Mouse (Mus musculus): ENCODE data around the gene Ddx27.

The Ddx27 gene

DNA sequence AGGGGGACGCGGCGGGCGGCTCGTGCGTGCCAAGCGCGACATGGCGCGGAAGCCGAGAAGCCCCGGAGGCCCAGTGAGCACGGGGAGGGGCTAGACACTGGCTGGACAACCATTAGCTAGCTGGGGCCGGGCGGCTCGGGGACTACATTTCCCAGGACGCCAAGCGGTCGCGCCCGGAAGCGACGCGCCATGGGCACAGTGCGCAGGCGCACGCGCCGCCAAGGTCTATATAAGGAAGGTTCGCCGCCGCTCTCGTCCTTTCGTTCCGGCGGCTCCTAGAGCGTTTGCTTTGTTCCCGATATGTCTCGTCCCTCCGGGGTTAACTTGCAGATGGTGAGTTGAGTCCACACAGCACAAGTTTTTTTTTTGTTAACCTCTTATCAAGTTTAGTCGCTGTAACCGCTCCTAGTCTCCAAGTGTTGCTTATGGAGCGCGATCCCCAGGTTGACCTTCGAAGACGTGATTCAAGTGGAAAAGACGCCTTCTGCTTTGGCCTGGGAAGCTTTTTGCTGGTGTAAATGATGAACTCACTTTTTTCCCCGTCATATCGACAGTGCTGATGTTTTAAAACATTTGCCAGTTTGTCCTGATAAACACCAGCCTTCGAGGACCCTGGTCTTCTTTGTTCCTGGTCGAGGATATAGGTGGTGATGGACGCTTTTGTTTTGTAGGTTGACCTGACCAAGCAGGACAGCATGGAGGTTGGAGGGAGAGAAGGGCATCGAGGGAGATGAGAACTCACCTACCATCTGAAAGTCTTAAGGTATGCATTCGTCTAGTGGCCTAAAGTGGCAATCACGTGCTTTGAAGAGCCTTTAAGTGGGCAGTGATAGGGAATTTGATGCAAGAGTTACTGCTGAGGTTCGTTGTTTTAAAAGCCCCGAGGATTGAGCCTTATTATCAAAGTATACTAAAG lies 48.2 kb downstream of the Ddx27 start, which contains the start of gene Znfx1:
Znfx1 (minus strand) TSS at position 51 of the 916 bp plus-strand sequence.
- DNase-seq (ENCODE audit: low read depth, low spot score): peak; percentile 93

DNA sequence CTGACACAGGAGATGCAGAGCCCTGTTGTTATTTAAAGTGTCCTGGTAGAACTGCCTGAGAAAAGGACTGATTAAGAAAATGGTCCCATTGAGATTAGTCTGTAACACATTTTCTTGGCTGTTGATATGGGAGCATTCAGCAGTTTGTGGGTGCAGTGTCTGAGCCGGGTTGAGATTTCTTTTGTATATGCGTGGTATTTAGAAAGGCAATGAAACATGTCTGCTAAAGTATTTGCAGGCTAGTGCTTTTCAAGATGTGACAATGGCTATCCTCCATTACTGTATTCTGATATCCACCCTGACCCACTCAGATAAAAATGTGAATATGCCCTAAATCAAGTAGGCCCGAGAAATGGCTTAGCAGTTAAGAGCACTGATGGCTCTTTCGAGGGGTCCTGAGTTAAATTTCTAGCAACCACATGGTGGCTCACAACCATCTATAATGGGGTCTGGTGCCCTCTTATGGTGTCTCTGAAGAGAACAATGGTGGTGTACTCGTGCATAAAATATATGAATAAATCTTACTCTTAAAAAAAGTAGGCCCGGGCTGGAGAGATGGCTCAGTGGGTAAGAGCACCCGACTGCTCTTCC lies 49.0 kb downstream of the Ddx27 start:
- no peak for DNase-seq (ENCODE audit: low read depth, low spot score)

DNA sequence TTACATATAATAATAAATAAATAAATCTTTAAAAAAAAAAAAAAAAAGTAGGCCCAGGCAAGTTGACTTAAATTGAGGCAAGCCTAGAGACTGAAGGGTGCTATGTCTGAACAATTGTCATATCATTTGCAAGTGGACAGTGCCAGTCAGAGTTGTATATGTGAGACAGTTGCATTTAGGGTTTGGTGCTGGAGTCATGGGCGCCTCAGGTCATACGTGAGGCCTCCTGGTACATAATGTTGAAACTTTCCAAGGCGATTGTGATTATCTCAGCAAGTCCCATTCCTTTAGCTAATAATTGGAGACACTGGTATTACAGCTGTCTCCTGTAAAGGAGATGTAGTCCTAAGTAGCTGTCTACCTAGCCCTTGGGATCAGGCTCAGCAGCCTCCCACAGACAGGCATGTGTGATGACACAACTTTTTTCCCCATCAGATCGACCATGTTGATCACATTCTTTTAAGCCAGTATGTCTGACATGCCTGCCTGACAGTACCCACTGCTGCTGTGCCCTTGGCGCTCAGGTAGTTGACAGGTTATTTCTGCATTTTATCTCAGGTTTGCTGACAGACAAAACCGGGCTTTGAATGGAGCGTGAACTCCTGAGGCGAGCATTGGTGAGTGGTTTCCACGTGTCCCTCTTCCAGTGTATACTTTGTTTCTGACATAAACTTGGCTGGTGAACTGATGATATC lies 49.8 kb downstream of the Ddx27 start:
- no peak for DNase-seq (ENCODE audit: low read depth, low spot score)

DNA sequence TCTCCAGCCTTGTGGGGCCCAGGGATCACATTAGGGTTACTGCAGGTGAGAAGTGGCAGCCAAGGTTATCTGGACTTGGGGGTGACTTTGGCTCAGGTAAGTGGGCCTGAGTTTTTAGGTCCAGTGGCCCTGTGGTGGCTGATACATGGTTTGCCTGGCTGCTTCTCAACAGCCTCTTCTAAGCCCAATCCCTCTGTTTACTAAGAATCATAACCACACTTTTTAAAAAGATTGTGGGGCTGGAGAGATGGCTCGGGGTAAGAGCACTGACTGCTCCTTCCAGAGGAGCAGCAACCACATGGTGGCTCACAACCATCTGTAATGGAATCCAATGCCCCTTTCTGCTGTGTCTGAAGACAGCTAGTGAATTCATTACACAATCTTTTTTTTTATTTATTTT lies 51.0 kb downstream of the Ddx27 start:
- no peak for DNase-seq (ENCODE audit: low read depth, low spot score)

DNA sequence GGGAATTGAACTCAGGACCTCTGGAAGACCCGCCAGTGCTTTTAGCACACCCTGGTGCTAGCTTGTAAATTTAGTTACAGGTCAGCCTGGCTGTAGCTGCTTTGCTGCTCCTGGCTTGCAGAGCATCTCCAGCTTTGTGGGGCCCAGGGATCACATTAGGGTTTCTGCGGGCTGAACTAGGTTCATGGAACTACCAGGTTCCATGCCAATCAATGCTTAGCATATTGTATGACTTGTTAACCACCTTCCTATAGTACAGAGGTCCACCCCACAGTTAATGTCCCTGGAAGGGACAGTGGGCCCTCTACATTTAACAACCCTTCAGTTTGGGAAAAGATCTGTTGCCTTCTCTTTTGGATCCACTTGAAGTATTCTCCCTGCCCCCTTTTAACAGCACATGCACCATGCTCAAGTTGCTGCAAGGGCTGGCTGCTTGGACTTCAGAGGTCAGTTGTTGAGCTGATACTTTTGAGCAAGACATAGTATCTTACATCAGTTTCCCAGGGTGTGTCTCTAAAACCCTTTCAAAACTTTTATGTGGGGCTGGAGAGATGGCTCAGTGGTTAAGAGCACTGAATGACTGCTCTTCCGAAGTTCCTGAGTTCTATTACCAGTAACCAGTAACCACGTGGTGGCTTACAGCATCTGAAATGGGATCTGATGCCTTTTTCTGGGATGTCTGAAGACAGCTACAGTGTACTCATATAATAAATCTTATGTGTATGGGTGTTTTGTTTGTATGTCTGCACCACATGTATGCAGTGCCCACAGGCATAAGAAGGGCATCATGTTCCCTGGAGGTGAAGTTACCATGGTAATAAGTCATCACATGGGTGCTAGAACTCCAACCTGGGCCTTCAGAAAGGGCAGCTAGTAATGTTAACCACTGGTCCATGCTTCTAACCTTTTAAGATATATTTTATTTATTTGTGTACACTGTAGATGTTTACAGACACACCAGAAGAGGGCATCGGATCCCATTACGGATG lies 51.8 kb downstream of the Ddx27 start:
- no peak for DNase-seq (ENCODE audit: low read depth, low spot score)

DNA sequence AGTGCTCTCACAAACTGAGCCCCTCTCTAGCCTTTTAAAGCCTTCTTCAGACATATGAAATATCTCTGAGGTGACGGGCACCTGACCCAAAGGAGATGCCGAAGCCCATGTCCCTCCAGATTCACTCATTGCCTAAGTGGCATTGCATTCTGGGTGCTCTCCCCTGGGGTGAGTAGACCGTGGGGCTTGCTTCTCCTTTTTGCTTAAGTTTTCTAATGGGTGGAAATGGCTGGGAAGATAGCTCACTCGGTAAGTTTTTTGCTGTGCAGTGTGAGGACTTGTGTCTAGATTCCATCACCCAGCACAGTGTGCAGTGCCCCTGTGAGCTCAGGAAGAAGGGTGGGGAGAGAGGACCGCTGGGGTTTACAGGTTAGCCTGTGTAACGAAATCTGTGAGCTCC lies 52.6 kb downstream of the Ddx27 start:
- DNase-seq (ENCODE audit: low read depth, low spot score): no peak

DNA sequence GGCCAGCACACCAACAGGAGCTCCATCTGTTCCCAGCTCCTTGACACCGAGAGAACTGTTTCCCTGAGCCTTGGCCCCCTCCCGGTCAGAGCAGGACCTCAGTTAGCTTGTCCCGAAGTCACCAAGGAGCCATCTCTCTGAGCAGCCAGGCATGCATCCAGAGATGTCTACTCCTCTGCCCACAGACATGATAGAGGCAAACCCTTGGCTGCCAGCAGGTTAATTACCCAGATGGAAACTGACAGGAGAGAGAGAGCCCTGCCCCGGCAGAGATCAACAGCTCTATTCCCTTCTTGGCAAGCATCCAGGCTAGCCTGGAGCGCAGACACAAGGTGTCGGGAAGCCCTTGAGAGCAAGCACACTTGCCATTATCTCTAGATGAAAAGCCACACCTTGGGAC lies 55.3 kb downstream of the Ddx27 start:
- no peak for DNase-seq (ENCODE audit: low read depth, low spot score)

DNA sequence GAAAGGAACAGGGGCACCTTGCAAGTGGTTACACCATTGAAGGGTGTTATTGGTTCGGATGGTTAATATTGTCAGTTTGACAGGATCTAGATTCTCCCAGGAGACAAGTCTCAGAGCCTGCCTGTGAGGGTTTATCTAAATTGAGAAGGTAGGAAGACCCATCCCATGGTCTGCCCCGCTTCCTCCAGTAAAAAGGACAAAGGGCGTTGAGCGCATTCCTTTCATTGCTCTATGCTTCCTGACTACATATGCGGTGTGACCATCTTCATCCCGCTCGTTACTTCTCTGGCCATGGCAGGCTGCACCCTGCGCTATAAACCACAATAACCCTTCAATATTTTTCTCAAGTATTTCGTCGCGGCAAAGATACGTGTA lies 56.3 kb downstream of the Ddx27 start:
- no peak for DNase-seq (ENCODE audit: low read depth, low spot score)

DNA sequence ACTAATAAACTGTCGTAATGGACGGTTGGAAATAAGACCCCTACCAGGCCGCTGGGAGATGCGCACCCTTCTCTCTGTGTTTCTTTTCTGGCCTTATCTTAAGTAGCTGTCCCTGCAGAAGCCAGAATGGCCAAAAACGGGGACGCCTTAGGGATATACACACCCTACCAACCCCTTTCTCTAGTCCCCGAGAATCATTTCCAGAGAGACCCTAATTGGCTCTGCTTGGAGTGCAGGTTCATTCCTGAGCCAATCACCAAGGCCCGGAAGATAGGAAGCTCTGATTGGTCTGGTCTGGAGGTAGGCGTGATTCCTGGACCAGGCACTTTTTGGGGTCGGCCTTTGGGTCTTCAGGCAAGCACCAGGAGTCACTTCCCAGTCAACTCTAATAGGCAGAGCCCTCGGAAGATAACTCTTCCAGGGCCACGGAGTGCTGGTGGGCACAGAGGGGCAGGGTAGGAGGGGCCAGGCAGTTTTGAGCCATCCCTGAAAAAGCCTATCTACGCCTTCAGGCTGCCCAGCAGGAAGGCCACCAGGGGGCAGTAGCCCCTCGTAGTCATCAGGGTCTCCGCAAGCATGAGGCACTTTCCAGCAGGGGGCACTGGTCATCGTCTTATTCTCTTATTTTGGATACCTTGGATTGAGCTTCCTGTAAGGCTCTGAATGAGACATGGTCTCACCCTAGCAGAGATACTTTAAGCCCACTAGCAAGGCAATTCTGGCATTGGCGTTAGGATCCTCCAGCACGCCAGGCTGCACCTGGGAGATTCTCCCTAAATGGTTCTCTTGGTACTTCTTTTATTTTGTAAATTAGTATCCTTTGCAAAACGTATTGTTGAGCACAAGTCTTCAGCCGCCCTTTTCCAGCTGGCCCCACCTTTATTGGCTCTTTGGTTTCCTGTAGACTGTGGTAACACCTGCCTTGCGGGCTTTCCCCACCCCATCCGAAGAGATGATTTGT lies 56.9 kb downstream of the Ddx27 start:
- DNase-seq (ENCODE audit: low read depth, low spot score): peak; percentile 96

DNA sequence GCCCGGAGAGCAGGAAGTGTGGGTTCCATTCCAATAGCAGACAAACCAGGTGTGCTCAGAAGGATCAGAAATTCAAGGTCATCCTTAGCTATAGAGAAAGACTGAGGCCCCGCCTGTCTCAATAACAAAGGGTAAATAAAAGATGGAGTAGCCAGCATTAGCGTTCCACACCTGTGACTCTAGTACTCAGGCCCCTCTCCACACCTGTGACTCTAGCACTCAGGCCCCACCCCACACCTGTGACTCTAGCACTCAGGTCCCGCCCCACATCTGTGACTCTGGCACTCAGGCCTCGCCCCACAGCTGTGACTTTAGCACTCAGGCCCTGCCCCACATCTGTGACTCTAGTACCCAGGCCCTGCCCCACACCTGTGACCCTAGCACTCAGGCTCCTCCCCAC lies 59.6 kb downstream of the Ddx27 start:
- DNase-seq (ENCODE audit: low read depth, low spot score): no peak

DNA sequence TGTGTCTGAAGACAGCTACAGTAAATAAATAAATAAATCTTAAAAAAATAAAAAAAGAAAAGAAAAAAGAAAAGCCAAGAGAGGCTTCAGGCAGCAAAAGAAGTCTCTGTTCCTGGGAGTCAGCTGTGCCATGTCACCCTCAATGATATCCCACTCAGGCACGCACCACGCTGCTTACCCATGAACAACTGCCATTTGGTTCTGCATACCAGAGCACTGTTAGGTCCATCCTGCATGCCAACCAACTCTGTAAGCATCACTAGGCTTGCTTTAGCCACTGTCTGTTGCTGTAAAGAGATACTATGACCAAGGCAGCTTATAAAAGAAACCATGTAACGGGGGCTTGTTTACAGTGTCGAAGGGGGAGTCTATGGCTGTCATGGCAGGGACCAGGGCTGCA lies 61.4 kb downstream of the Ddx27 start:
- no peak for DNase-seq (ENCODE audit: low read depth, low spot score)

DNA sequence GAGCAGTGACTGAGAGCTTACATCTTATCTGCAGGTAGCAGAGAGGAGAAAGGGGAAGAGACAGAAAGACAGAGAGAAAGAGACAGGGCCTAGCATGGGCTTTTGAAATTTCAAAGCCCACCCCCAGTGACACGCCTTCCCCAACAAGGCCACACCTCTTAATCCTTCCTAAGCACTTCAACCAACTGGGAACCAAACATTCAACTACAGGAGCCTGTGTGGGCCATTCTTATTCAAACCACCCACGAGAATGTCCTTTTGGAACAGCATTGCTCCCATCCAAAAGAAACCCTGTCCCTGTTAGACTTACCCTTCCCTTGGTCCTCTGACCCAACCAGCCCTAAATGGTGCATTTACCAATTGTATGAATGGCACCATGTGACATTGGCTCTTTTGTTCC lies 61.8 kb downstream of the Ddx27 start:
- no peak for DNase-seq (ENCODE audit: low read depth, low spot score)

DNA sequence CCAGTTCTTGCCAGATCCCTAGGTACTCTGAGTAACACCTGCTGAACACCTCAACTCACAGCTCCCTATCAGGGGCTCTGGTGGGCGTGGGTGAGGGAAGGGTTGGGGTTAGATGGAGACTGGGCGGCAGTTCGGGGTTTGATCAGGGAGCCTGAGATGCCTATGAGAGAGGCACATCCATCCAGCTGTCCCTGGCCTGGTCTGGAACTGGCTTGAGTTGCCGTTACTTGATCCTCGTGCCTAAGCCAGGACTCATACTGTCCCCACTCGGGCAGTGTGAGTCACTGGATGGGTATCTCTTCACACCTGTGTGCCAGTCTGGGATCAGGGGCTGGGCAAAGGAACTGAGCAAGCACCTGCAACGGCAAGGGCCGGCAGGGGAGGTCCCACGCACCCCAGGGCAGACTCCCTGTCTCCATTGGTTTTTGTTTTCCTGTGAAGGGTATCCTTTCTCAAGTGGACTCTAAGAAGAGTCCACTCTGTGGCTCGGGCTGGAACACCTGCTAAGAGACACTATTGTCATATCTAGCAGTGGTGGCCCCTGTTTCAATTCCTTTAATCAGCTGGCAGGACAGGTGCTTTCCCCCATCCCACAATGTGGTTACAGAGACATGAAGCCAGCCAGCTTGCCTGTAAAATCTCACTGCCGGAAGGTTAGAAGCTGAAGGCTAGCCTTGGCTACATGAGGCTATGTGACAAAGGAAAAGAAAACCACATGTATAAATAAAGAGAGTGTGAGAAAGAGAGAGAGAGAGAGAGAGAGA lies 62.4 kb downstream of the Ddx27 start:
- no peak for DNase-seq (ENCODE audit: low read depth, low spot score)

DNA sequence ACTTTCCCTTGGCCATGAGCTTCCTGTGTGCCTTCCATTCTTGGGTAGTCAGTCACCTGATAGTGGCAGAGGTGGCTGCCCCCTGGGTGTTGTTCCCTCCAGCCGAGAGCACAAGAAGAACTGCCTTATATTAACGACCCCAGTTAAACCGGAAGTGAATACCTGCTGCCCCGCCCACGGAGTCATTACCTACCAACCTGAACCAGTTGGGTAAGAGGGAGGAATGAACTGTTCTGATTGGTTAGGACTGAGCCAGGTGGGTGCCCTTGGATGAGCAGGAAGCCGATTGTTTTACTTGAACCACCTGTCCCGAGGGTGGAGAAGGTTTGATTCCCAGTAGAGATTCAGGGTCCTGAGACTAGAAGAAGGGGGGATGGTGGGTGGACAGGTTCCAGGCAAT lies 63.5 kb downstream of the Ddx27 start:
- no peak for DNase-seq (ENCODE audit: low read depth, low spot score)

DNA sequence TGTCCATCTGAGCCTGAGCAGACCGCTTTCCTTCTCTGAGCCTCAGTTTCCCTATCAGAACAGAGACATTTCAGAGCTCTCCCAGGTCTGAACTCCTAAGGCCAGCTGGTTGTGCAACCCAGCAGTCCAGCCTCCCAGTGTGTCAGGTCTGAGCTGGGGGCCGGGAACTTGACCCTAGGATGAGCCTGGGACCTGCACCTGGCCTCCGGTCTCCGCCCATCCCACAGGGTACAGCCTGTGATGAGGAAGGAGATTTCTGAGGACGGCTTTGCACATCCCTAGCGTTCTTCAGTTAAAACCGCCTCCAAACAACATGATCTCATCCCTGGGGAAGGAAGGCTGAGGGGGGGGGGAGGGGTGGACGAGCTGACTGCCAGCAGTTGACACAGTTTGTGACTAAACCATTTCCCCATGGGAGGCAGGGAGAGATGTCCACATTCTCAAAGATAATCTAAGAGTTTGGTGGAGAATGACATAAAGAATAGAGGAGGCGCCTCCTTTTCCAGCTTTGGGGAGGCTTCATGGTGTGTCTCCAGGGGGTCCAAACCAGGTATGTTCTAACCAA lies 64.0 kb downstream of the Ddx27 start:
- no peak for DNase-seq (ENCODE audit: low read depth, low spot score)

DNA sequence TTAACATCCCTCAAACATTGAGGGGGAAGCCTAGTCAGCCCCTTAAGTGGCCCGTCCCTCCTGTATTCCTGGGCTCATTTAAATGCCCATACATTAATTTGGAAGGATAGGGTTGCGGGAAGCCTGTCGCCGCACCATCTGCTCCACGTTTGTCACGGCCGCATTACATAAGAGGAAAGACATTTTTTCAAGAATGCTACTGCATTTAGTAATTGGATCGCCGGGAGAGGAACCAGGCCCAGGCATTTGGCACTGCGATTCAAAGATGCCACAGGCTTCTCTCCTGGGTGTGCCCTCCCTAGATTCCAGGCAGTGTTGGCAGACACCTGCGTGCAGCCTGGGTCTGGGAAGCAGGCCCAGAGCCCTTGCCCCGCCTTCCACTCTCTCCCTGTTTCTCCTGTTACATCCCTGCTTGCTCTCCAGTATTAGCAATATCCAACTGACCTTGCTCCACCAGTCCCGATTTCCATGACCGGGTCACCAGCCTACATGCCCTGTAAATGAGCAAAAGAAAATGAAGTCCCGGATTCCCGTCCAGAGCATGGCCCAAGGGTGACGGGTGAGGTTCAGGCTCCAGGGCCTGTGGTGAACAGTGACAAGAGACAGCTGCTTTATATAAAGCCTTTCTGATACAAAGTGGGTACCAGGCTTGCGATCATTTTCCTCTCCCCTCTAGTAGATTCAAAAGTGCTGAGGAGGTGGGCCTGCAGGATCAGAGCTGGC lies 64.7 kb downstream of the Ddx27 start:
- DNase-seq (ENCODE audit: low read depth, low spot score): no peak

DNA sequence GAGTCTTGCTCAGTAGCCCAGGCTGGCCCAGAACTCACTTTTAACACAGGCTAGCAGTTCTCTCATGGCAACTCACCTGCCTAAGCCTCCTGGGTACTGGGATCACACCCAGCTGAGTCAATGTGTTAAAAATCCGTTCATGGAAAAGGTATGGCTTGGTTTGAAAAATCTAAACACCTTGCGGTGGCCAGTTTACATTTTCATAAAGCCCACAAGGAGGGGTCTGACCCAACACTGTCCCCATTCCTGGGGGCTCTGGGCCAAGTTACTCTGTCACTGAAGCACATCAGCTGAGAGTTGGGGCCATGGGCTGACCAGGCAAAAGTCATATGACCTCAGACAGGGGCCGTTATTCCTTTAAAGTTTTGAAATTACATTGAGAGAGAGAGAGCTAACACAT lies 65.4 kb downstream of the Ddx27 start:
- DNase-seq (ENCODE audit: low read depth, low spot score): no peak

DNA sequence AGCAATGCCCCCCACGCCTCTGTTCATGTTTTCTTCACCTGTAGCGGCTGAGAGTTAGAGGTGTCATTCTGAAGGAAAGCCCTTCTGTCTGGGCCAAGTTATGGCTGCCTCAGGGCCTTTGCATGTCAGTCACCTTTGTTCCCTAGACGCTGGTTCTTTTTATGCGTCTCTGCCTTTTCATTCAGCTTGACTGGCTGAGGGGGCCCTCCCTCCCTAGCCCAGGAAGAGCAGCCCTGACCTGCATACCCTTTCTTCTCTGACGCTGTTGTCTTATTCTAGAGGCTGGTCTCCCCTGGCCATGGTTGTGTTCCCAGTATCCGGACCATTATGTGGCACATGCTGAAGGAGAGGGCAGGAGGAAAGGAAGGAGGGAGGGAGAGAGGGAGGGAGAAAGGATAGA lies 66.1 kb downstream of the Ddx27 start:
- no peak for DNase-seq (ENCODE audit: low read depth, low spot score)

DNA sequence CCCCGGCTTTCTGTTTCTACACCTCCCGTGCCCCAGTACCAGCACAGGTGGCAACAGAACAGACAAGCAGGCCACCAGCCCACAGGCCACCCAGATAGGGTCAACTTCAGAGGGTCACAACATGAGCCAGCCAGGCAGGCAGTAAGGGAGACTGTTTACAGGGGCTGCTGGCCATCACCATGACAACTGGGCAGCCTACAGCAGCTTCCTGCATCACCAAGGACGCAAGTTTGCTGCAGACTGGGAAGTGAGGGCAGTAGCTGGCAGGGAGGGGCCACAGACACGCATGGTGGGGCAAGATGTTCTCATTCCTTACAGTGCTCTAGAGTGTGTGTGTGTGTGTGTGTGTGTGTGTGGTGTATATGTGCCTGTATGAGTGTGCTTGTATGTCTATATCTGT lies 66.6 kb downstream of the Ddx27 start:
- no peak for DNase-seq (ENCODE audit: low read depth, low spot score)

All from retina, postnatal 7 days (tissue).